In genomic region chr7:26878581-26878980, GRCm38 (mm10) we compare ENCODE assay signal across 25 mouse cellular contexts. TPM values are rescaled to one million over a fixed set of nuclear protein-coding genes. Genes with fewer than 3 reads are reported as not detected.
"Had no signal": no experiment of that assay in that cellular context is flagged by ENCODE, and none has a peak within 500 bp of the region (broad histone marks: within the 10 kb centered on the region; RNA-seq: fewer than 3 reads in every experiment).

No protein-coding gene starts in this region.

RNA-seq across cellular contexts. Expression of gene Cyp2a5, which starts 43.5 kb away (rescaled TPM):
- total RNA-seq: left cerebral cortex, postnatal 10 days; left cerebral cortex, postnatal 14 days; left cerebral cortex, postnatal 25 days; left cerebral cortex, postnatal 36 days; left cerebral cortex, postnatal 4 days; megakaryocyte progenitor cell, adult 5-6 weeks; megakaryocyte, adult 5-6 weeks; megakaryocyte-erythroid progenitor cell, adult 5-6 weeks; monocyte, adult 5-6 weeks had no signal
- polyA plus RNA-seq: limb, embryonic 10.5 days; limb, embryonic 11.5 days; limb, embryonic 12.5 days; limb, embryonic 13.5 days; limb, embryonic 14.5 days; limb, embryonic 15.5 days; liver, embryonic 11.5 days; liver, embryonic 12.5 days; lung, embryonic 14.5 days; lung, embryonic 16.5 days; macrophage; midbrain, embryonic 10.5 days; midbrain, embryonic 11.5 days; midbrain, embryonic 12.5 days; myocyte; neural tube, embryonic 11.5 days had no signal
